Mouse (Mus musculus): ENCODE data around the gene Usp19. TPM values are rescaled to one million over a fixed set of nuclear protein-coding genes. Genes with fewer than 3 reads are reported as not detected.

The Usp19 gene
- 74.9 and 104 TPM in 2 replicates for polyA plus RNA-seq (2012; rRNA removed)

- under 1% methylated on average over 69 of the region's 69 CpGs for WGBS
- DNase-seq (ENCODE audit: low read depth, low spot score), result peak; percentile 92
Observed at GRCm38 (mm10) chr9:108490559-108491285, at the start of gene Usp19. Gene Usp19, plus strand, starts transcription at chr9:108490602.

- no peak for DNase-seq (ENCODE audit: low read depth, low spot score)
- WGBS, result 76% methylated on average over 11 of the region's 11 CpGs
Observed at GRCm38 (mm10) chr9:108441236-108441919, 49.0 kb upstream of the Usp19 start.

DNA sequence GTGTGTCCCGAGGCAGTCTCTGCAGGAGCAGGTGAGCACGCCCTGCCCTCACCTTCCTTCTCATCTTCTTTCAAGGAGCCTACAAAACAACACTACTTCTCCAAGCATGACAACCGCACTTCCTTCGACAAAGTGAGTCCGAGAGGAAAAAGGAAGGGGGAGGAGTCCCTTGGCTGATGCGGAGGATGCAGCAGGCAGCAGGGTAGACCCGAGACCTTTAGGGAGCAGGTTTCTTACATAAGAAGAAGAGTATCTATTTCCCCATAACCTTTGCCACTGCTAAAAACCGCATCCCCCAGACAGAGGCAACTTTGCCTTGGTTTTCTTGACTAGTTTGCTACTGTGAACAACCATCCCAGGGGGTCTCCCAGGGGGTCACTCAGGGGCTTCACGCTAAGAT lies 45.3 kb upstream of the Usp19 start:
- WGBS, result 55% methylated on average over 9 of the region's 9 CpGs

GRCm38 (mm10) chr9:108449860-108450259 lies 40.5 kb upstream of the Usp19 start:
- 68% methylated on average over 4 of the region's 4 CpGs for WGBS
- no peak for DNase-seq (ENCODE audit: low read depth, low spot score)

More for the DNA sequence above, 45.3 kb upstream of the Usp19 start:
- DNase-seq (ENCODE audit: low read depth, low spot score), result no peak

DNA sequence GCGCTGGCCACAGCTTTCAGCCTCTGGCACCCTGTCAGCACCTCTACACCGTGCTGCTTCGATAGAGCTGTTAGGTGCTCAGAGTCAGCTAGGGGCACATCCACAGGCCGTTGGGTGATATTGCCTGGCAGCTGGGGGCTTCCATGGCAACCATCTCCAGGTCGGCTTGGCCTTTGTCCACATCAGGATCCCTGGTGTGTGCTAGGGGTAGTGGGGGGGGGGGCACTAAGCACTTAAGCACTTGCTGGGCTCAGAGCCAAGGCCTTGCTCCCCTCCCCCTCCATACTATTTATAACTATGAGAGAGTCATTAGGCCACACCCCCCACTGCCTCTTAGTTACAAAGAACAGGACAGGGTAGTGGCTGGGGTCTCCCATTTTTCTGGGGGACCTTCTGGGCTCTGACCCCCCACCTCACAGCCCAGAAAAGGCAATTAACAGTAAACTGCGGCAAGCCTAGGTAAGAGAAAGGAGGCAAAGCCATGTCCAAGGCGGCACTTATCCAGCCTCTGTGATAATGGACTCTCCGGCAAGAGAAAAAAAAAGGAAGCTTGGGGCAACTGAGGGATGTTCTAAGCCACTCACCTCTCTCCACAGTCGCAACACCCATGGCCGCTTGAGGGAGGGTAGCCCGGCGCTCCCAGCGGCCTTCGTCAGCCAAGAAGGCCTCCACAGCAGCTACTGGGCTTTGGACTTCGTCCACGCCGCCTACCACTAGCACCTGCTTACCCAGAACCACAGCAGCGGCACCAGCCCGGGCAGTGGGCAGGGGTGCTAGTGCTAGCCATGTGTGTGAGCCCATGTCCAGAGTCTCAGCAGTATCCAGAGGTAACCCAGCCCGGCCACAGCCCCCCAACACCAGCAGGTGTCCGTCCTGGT lies 39.9 kb upstream of the Usp19 start:
- no peak for DNase-seq (ENCODE audit: low read depth, low spot score)
- 74% methylated on average over 21 of the region's 21 CpGs for WGBS

DNA sequence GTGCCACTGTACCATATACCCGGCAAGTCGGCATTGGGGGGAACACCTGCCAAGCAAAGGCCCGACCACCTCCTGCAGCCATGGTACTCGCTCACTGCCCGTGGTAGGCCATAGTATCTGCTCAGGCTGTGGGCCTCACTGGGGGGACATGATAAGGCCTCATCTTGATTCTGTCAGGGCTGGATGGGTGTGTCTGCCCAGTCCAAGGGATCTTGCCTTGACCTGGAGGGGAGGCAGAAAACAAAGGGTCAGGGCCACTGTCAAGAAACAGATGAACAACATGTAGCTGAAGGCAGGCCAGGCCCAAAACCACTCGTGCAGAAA lies 39.3 kb upstream of the Usp19 start:
- WGBS, result 82% methylated on average over 6 of the region's 6 CpGs
- DNase-seq (ENCODE audit: low read depth, low spot score), result no peak

- 64% methylated on average over 6 of the region's 6 CpGs for WGBS
- no peak for DNase-seq (ENCODE audit: low read depth, low spot score)
Observed at GRCm38 (mm10) chr9:108451519-108452160, 38.8 kb upstream of the Usp19 start.

- WGBS, result under 1% methylated on average over 39 of the region's 40 CpGs
- peak; percentile 58 for DNase-seq (ENCODE audit: low read depth, low spot score)
Observed at GRCm38 (mm10) chr9:108452291-108452906, 38.0 kb upstream of the Usp19 start.

DNA sequence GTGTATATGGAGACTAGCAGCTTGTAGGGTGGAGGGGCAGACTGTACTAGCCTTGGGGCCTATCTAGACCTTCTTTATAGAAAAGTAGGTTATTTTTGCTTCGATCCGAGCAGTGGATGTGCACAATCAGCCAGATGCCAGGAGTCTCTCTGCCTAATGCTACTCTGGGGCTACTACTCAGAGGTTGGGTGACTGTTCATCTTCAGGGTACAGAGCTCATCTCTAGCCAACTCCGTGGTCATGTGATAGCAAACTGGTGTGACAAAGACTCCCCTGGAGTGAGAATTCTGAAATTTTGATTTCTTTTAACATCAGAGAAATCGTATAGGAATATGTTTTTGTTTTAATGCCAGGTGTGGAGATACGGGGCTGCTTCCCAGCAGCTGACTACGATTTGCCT lies 37.5 kb upstream of the Usp19 start:
- WGBS, result 49% methylated on average over 6 of the region's 6 CpGs
- no peak for DNase-seq (ENCODE audit: low read depth, low spot score)

GRCm38 (mm10) chr9:108453458-108453857 lies 36.9 kb upstream of the Usp19 start:
- no peak for DNase-seq (ENCODE audit: low read depth, low spot score)
- WGBS, result 68% methylated on average over 4 of the region's 4 CpGs

DNA sequence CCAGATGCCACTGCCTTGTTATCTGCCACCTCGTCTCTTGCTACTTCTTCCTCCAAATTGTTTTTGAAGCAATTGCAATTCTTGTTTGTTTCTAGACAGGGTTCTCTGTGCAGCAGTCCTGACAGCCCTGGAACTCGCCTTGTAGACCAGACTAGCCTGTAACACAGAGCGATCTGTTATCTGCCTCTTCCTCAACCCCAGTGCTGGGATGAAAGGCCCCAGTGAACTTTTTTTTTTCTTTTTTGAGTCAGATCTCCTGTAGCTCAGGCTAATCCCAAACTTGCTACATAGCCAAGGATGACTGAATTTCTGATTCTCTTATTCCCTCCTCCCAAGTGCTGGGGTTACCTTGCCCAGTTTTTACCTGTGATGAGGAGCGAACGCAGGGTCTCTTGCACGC lies 36.0 kb upstream of the Usp19 start:
- DNase-seq (ENCODE audit: low read depth, low spot score), result no peak
- WGBS, result 86% methylated on average over 6 of the region's 6 CpGs

DNA sequence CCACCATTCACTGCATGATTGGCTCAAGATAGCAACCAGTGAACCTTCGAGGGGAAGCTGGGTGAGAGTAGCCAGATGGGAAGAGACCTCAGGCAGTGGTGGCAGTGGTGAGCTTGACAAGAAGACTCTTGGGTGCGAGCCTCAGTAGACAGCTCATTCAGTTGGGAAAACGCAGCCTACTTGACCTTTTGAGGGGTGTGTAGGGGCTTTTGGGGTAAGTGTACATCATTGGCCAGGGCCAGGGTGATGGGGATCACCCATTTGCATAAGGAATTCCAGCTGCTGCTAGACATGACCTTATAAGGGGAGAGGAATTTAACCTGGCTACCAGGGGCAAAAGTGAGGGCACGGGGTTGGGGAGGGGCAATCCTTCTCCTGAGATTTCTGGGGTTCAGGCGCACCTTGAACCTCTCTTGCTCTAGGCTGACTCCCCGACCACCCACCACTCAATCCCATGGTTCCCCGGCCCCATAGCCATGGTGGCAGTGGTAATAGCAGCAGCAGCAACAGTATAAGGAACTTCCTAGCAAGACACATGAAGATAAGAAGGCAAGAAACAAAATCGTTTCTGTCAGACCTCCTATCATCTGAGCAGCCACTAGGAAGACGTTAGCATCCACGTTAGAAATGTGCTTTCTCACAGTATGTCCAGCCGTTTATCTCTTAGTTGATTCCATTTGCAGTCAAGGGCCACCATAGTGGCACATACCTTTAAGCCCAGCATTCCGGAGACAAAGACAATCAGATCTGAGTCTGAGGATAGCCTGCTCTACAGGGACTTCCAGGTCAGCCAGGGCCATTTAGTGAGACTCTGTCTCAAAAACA lies 34.4 kb upstream of the Usp19 start:
- 70% methylated on average over 12 of the region's 12 CpGs for WGBS
- no peak for DNase-seq (ENCODE audit: low read depth, low spot score)

- 90% methylated on average over 10 of the region's 10 CpGs for WGBS
- DNase-seq (ENCODE audit: low read depth, low spot score), result no peak
Observed at GRCm38 (mm10) chr9:108456953-108457352, 33.4 kb upstream of the Usp19 start.

- DNase-seq (ENCODE audit: low read depth, low spot score), result no peak
- WGBS, result 53% methylated on average over 1 of the region's 1 CpGs
Observed at GRCm38 (mm10) chr9:108459939-108460318, 30.5 kb upstream of the Usp19 start.

- under 1% methylated on average over 52 of the region's 52 CpGs for WGBS
- DNase-seq (ENCODE audit: low read depth, low spot score), result no peak
Observed at GRCm38 (mm10) chr9:108460319-108461178, 29.9 kb upstream of the Usp19 start, which contains the start of gene Ccdc71. Gene Ccdc71, plus strand, starts transcription at chr9:108460527.

- DNase-seq (ENCODE audit: low read depth, low spot score), result no peak
- WGBS, result 11% methylated on average over 11 of the region's 11 CpGs
Observed at GRCm38 (mm10) chr9:108461181-108461631, 29.2 kb upstream of the Usp19 start, which contains the start of gene Klhdc8b. Gene Klhdc8b, minus strand, starts transcription at chr9:108461581.

- WGBS, result 65% methylated on average over 5 of the region's 5 CpGs
- DNase-seq (ENCODE audit: low read depth, low spot score), result no peak
Observed at GRCm38 (mm10) chr9:108461675-108462074, 28.7 kb upstream of the Usp19 start.

- WGBS, result 67% methylated on average over 10 of the region's 10 CpGs
- DNase-seq (ENCODE audit: low read depth, low spot score), result no peak
Observed at GRCm38 (mm10) chr9:108462192-108462591, 28.2 kb upstream of the Usp19 start.

Measured in large intestine, adult 2 months (tissue).